Mouse (Mus musculus) heart, postnatal 0 days (tissue): ENCODE measurements around the gene Gnat1.

Source experiments
- CTCF ChIP-seq: IDR thresholded peaks from 2 replicates; pipeline ENCODE4 v1.5.1; 2016; ENCODE audit warnings: antibody characterized with exemption, control low read depth, low read depth
- EP300 ChIP-seq: IDR thresholded peaks from 2 replicates; pipeline ENCODE4 v1.6.1; 2016; ENCODE audit warnings: antibody characterized with exemption, low read depth

DNA sequence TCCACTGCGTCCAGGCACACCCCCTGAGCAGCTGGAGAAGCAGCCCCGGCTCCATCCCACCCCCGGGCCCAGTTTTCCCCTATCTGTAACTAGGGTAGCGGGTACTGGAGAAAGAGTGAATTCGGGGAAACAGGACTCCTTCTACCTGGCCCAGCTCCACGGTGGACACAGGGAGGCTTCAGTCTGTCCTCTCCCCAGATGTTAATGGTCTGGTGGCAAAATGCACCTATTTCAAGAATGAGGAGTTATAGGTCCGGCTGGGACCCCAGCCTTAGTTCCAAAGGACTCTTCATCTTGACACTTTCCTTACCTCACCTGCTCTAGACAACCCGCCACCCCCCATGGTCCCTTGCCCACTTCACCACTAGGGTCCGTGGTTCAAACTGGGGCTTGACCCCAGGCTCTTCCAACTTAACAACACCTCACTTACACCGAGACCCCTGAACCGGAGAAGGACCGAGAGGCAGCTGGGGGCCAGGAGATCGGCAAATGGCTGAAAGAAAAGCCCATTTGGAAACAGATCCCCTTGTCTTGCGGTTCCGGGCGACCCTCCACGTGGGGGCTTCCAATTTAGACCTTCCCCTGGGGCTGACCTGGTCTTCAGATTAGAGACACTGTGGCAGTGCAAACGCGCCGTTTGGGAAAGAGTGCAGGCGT, 29.1 kb upstream of the Gnat1 start:
- TF ChIP-seq CTCF (no peak), EP300 (no peak)
